Mouse (Mus musculus) gastrocnemius, postnatal 4 days (tissue): ENCODE data around the gene Dnah9. TPM values are rescaled to one million over a fixed set of nuclear protein-coding genes. Genes with fewer than 3 reads are reported as not detected.

Experiments used
- DNase-seq, 2 experiments: peaks; one replicate each; pipeline ENCODE4 v3.0.0; 2021 to 2022; ENCODE audit warnings: low spot score in 2 of 2, mixed read lengths in 2 of 2
- total RNA-seq, 2 experiments: library from RNA; stranded (reverse); gene quantifications; 2 replicates each; pipeline ENCODE4 v1.2.3; 2021

Gene Dnah9
- total RNA-seq, 2 experiments from 2014 or later, result 0.10 TPM; not detected in 1

DNA sequence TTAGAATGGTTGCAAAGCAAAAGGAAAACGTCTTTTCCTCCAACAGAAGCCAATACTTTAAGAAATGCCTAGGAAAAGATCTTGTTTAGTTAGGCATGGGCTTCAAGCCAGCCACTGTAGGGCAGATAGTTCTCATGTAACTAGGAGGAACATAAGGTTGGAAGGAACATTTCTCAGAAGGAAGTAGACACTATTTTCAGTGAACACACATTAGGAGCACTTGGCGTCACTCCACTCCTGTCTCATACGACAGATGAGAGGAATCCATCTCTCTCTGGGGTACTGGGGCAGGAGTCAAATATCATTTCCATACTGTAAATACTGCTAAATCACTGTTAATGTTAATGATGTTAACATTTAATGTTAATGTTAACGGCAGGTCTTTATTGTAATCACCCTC is 238.0 kb downstream of the Dnah9 start:
- no peak for DNase-seq

DNA sequence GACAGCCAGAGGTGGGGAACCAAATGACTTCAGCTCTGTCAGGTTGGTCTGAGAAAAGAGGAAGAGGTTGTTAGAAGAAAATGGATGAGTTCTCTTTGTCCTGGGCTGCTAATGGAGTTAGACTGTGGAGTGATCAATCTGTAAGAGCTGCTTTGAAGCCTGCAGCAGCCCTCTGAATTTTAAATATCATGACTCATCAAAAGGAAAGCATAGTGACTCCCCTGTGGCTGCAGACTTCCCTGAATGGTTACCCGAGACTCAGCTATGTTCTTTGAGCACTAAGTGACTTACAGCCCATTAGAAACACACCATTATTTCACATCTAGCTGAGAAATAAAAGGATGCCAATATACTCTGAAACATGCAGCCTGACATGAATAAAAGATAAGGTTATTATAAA is 240.4 kb downstream of the Dnah9 start:
- DNase-seq, result no peak

DNA sequence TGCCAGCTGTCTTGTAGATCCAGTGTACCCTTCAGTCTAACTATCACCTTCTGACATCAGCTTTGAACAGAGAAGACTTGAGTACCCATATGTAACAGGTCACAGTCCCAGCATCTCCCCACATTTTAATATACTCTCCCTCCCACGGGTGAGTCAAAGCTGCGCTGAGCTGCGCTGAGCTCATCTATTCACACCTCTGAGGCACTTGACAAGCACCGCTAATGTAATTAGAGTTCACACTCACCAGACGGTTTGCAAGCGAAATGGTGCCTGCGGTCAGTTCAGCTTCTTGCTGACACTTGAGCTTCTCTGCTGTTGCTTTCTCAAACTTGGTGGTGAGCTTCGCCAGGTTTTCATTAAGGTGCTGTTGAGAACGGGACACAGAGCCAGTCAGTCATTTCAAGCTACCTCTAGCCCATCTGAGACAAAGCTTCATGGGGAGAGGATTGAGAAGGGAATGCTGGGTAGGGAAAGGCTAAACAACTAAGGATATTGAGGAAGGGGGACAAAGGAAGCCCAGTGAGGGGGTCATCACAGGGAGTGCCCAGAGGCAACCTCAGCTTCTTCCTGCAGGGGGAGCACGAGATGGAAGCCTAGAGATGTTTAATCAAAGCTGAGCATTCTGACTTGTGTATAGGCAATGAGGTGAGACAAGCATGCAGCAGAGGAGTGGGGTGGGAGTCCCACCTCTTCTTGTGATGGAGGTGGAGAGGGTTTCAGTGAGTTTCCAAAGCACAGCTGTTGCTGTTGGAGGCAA is 249.7 kb downstream of the Dnah9 start:
- no peak for DNase-seq

DNA sequence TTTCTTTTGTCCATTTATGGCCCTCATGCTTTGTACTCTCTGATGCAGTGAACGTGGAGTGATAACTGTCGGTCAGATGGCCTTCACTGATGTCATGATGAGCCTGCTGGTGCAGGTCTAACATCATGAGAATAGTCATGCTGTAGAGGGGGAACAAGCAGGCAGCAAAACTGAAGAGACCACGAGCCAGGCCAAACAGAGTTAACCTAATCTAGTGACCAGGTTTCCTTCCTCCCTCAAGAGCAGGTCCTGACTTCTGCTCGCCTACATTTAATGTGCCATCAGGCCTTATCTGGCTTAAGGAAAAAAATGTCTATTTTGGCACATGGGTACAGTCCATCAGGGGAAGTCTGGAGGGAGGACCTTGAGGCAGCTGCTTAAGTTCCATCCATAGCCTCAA is 259.2 kb downstream of the Dnah9 start:
- no peak for DNase-seq

DNA sequence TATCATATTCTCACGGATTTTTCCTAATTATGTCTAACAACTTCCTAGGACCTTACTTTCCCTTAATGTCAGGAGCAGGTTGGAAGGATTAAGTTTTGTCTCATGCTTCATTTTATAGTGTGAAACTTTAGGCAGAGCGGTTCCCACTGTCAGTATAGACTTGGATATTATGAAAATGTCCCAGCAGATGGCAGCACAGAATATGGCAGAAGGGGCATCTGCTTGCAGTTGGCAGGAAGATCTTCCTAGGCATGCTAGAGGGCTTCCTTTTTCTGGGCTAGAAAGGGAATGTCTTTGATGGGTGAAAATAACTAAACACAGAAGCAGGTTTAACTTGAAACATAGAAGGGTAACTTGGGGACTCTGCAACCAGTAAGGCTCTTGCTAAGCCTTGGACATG is 262.9 kb downstream of the Dnah9 start:
- DNase-seq, result no peak

DNA sequence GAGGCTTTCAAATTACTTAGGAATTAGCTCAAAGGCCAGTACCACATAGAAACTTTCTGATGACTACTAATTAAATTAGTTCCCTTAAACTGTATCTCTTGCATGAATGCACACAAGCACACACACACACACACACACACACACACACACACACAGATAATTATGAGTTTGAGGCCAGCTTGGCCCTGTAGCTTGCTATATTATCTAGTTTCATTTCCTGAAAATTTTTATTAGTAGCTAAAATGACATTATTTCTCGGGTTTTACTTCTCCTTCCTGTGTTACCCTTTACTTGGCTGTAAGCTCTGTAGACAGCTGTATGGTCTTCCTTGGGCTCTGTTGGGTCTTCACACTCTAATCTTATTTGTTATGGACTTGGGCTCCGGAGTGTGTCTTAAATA is 264.4 kb downstream of the Dnah9 start:
- no peak for DNase-seq

DNA sequence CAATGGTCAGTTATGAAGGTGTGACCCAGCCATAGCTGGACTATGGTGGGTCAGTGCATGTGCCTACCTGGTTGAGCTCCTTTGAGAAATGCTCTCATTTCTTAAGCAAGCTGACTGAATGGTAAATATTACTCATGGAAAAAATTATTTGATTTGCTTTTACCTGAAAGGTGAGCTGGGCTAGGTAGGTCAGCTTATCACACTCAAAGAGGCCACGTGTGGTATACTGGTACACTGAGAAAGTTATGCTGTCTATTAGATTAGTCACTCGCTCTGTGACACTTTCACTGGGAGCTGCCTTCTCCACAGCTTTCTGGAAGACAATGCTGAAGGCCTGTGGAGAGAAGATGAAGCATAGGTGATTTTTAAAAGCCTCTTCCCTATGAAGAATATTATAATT is 286.9 kb downstream of the Dnah9 start:
- DNase-seq, result no peak

DNA sequence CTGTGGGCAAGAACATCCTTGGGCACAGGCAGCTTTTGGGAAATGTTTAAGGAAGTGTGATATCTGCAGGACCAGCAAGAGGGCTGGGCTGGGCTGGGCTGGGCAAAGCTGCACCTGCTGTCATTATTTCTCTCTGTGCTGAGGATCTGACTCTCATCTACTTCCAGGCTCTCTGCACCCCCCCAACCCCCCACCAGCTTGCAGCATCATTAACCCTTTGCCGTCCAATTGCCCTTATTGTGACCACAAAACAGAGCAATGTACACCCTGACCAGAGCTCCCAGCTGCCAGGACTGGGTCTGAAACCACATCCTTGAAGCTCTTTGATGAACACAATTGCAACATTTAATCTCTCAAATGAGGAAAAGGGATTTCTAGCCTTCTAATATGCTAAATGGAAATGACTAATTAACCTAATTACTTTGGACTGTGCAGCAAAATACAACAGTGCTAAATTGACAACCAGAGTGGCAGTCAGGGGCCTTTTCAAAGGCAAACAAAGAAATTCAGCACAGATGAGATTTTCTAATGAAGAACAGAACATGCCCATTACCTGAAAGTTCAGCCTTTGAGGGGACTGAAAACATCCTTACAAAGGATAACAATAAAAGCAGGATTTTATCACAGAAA is 291.1 kb downstream of the Dnah9 start:
- DNase-seq, result no peak

DNA sequence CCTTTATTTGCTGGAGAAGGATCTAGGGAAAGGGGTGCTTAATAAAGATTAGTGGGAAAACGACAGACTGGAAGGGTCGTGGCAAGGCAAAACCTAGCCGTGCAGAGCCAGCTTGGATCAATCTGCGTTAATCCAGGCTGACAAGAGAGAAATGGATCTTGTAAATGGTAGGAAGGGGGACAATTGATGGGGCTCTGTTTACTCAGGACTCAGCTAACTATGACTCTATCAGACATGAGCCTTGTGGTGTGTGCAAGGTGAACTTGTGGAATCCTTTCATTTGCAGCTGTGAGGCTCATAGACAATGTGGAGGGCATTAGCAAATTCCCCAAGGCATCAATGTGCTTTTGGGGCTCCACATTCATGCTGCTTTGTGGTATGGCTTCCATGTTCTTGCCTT is 306.9 kb downstream of the Dnah9 start:
- no peak for DNase-seq

DNA sequence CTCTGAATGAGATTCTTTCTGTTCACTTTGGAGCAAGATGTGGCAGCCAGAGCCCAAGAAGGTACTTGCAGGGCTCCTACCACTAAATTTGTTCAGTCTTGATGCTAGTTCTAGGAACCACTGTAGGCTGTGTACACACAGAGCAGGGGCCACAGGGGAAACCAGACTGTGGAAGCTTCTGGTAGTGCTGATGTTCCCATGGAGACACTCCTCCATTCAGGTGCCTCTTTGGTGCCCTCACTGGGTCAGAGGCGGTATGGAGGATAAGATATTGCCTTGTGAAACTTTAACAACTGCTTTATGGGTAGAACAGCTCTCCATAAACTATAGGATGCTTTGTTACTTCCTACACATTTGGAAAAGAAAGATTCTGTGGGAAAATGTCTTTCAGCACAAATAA is 316.3 kb downstream of the Dnah9 start:
- DNase-seq, result no peak

DNA sequence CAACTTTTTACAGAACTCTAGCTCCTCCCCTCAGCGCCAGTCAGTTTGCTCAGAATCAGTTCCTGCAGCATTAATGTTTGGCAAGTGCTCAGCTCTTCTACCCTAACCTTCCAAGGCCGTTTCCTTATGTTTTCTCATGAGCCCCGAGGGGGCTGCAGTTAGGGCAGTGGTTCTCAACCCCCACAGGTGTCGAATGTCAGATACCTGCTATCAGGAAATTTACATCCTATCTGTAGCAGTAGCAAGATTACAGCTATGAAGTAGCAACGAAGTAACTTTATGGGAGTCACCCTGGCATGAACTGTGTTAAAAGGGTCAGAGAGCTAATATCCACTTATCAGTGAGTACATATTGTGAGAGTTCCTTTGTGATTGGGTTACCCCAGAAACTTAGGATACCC is 321.9 kb downstream of the Dnah9 start:
- DNase-seq, result no peak

DNA sequence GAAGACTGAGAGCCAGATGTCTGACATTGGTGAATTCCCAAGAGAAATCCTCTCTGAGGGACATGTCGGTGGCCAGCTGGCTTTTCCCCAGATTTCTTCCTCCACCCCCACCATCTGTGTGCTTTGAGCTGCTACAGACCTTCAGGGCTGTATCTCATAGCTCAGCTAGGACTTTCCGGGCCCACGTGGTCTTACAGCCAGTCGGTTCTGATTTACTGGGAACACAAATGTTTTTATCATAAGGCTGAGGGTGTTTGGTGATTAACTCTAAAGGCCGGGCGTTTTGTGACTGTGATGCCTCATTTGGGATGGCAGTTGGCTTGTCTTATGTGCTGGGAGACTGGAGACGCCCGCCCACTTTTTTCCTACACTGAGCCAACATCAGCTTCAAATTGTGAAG is 329.4 kb downstream of the Dnah9 start:
- no peak for DNase-seq

DNA sequence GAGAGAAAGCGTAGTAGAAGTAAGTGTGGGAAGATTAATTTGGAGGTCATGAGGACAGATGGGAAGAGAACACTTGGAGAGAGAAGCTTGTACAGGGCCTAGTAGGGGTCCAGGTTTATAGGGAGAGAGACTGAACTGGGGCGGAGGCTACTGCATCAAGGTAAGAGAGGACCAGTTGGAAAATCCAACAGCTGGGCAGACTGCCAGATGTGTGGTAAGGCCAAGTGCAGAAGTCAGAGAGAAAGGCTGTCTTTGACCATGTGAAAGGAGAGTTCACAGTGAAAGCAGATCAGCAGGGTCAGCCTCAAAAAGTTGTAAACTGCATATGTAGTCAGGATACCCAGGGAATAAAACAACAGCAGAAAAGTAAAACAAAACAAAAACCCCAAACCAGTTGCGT is 343.8 kb downstream of the Dnah9 start:
- DNase-seq, result no peak

DNA sequence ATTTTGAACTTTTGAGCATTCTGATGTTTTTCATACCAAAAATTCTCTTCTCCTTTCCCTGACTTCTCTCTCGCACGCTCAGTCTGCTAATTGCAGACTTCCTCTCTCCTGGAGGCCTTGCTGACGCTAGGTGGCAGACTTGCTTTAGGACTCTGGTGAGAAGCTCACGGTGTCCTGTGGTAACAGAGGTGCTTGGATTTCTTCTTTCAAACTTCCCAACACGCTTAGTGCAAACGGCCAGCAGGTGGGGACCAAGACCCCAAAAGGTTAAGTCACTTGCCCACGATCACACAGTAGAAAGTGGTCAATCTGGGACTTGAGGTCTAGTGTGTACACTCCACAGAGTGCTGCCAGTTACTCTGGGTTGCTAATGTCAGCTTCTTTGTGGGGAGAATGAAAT is 347.5 kb downstream of the Dnah9 start:
- DNase-seq, result peak in 1 of 2 experiments; percentile 64

DNA sequence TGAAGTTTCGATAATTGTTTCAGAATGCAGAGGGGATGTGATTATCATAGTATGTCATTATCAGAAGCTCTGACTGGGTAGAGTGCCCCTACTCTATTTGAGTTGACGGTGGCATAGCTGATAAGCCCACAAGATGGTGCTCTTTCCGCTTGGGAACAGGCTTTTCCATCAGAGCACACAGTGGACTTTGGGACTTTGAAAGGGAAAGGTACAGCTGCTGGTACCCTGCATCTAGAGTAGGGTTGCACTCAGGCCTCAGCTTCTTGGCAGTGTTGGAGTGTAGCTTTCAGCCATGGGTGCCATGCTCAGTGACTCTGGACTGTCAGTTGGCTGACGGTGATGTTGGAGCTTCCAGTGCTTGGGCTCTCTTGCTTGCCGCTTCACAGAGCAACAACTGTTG is 348.1 kb downstream of the Dnah9 start:
- no peak for DNase-seq

DNA sequence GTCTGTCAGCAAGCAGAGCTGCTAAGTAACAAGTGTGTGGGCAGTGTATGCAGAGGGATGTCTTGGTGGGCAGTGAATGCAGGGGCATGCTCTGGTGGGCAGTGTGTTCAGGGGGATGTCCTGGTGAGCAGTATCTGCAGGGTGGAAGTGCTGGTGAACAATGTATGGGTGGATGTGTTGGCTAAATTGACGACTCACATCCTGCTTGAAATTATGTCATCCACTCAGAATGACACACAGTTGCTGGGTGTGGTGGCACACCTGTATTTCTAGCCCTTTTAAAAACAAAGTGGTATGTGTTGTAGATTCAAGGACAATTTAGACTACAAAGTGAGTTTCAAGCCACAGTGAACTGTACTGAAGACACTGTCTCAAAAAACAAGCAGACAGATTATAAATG is 350.2 kb downstream of the Dnah9 start:
- no peak for DNase-seq

DNA sequence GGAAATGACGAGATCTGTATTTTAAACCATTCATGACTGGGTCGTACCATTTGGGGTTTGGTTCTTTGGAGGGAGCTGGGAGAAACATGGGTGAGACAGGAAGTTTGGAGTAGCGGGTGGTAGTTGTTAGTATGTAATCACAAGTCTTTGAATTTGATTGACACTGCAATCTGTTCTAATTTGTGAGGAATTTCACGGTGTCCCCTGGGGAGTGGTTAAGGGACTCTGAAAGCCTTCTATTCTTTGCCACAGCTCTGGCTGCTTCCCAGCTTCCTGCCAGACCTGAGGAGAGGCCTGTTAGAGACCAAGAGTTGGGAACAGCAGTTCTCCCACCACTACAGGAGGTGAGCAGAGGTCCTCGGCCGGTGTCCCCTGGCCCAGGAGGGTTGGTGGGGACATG is 352.1 kb downstream of the Dnah9 start:
- DNase-seq, result no peak

DNA sequence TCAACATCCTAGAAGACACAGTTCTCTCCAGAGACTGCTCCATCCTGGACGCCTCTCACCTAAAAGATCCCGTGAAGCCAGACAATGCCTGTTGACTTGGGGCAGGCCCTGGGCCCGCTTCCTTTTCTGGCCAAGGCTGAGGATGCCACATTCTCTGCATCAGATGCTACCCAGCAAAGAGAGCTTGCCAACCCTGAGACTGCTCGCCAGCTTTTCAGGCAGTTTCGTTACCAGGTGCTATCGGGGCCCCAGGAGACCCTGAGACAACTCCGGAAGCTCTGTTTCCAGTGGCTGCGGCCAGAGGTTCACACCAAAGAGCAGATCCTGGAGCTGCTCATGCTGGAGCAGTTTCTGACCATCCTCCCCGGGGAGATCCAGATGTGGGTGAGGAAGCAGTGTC is 354.0 kb downstream of the Dnah9 start:
- DNase-seq, result no peak

DNA sequence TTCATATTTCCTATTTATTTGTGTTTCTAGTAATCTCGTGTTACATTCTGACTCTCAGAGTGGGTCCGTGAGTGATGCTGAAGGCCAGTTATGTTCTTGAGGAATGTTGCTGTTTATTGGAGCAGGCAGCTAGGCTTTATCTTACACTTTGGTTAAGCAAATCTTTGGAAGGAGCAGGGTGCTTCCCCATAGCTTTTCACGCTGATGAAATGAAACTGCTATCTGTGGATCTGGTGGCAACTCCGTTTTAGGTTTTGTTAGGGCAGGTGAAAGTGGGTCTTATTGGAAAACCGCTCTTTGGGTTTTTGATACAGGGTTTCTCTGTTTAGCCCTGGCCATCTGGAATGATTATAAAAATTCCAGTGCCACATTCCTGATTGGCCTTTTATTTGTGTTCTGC is 356.3 kb downstream of the Dnah9 start:
- no peak for DNase-seq

DNA sequence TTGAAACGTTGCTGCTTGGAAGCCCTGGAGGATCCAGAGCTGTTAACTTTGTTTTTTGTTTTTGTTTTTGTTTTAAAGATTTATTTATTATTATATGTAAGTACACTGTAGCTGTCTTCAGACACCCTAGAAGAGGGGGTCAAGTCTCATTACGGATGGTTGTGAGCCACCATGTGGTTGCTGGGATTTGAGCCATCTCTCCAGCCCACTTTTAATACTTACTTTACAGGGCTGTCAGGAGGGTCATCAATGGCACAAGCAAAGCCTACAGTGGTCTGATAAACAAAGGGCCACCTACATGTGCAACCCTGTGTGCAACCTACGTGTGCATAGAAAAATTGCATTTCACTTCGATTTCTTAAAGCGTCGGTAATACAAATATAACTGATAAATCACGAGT is 360.8 kb downstream of the Dnah9 start:
- no peak for DNase-seq

DNA sequence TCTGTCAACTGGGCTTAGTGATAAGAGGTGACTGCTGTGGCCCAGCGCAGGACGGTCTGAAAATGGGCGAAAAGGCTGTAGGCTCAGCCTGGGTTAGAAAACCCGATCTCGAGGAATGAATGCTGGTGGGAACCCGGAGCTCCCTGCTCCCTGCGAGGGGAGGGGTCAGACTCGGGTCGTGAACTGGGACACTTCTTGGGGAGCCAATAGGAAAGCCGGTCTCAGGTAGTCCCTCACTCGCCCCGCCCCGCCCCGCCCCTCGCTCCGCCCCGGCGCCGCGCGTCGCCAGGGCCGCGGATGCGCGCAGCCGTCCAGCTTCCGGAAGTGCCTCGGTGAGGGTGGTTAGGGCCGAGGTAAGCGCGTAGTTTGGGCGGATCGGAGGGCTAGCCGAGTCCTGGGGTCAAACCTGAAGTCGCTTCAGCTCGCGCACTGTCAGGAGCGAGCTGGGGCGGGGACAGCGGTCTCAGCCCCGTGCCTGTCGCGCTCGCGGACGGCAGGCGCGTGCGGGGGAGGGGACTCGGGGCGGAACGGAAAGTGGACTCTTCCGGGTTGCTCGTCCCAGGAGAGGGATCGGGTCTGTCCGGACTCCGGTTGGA is 361.3 kb downstream of the Dnah9 start, which contains the start of gene Zkscan6:
TSS of gene Zkscan6 (plus strand) at position 267 of the 596 bp plus-strand sequence.
- DNase-seq, result peak; percentile 72 to 83

DNA sequence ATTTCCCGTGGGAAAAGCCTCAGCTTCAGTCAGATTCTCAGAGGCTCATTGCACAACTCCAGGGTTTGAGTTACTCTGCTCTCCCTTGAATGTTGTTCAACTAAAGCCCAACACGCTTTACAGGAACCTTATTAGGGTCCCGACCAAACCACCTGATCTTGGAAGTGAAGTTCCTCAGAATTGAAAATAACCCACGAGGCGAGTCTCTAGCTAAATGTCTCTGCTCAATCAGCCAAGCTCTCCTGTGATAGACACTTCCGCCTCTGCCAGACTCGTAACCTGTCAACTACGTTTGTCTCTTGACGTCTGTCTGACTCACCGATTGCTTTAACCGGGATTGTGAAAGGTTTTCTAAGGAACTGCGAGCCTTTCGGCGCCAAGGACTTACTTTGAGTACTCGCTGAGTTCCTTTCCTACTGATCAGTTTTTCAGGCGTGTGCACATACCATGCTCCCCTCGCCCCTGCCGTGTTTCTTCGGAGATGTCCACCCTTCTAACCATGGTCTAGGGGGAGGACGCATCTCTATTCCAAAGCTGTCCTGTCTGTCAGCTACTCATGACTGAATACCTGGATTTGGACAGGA is 361.9 kb downstream of the Dnah9 start:
- DNase-seq, result no peak
